Mouse (Mus musculus): ENCODE data around the gene Best2. TPM values are rescaled to one million over a fixed set of nuclear protein-coding genes. Genes with fewer than 3 reads are reported as not detected.

Best2 gene
- polyA plus RNA-seq, 1 experiment: not detected

DNA sequence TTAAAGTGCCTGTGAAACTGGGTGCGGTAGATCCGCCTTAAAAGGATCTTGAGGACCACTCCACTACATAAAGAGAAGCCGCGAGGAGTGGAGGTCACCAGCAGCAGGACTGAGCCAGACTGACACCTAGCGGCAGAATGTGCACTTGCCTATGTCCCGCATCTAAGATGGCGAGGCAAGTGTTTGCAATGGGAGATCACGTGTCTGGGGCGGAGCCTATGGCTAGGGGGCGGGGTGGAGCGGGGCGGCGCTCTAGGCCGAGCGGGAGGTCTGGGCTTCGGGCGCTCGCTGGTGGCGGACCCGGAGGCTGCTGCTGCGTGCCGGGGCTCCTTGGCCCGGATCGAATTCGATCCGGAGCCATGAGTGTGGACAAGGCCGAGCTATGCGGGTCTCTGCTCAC lies 24.0 kb downstream of the Best2 start, which contains the start of gene Hook2:
TSS of gene Hook2 (plus strand) at position 255 of the 400 bp plus-strand sequence.
- under 1% methylated on average over 28 of the region's 28 CpGs for WGBS
- Histone ChIP-seq H3K27ac (ENCODE audit: control insufficient read depth, insufficient read depth, low read depth, low read length, poor library complexity) (peak within 1 kb of the TSS; percentile 46), H3K4me3 (replicated peaks; ENCODE audit: control insufficient read depth, low read depth, low read length) (peak within 1 kb of the TSS; percentile 61), H3K4me1 (ENCODE audit: control insufficient read depth, insufficient read depth, low read length) (peaks cover 4% of the 10 kb centered on the region)
- peak; percentile 99 for TF ChIP-seq CTCF (IDR thresholded peaks at IDR 0.05; ENCODE audit: control insufficient read depth, insufficient read depth, low read length)
- peak; percentile 61; the same call in 1 of the 2 replicates for TF ChIP-seq POLR2A (IDR thresholded peaks at IDR 0.05; ENCODE audit: borderline replicate concordance, control insufficient read depth, low read depth, low read length)

- TF ChIP-seq POLR2A (IDR thresholded peaks at IDR 0.05; ENCODE audit: borderline replicate concordance, control insufficient read depth, low read depth, low read length): peak; percentile 26; the same call in 1 of the 2 replicates
- peak; percentile 93 for TF ChIP-seq CTCF (IDR thresholded peaks at IDR 0.05; ENCODE audit: control insufficient read depth, insufficient read depth, low read length)
- H3K4me1 ChIP-seq (ENCODE audit: control insufficient read depth, insufficient read depth, low read length): peaks cover 4% of the 10 kb centered on the region
- peak overlapping the region; percentile 25 for H3K4me3 ChIP-seq (replicated peaks; ENCODE audit: control insufficient read depth, low read depth, low read length)
- H3K27ac ChIP-seq (ENCODE audit: control insufficient read depth, insufficient read depth, low read depth, low read length, poor library complexity): peak overlapping the region; percentile 46; the same call in 1 of the 2 replicates
- WGBS: under 1% methylated on average over 15 of the region's 15 CpGs
Measured at GRCm38 (mm10) chr8:84989810-84990209, 24.5 kb downstream of the Best2 start.

DNA sequence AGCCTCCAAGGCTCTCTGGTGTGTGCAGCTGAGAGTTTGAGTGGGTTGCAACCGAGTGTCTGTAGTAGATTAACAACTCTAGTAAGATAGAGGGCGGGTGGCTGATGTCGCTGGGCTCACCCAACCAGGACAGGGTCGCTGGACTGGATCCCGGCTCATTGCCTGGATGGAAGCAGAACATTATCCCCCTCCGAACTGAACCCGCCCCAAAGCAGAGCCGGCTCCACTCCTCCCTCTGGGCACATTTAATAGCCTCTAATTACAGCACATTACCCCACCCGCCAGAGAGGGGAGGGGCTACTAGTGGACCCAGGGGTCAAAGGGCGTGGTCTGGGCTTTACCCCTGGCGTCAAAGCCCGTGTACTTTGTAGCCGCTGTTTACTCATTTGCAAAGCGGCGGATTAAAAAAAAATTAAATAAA lies 25.0 kb downstream of the Best2 start:
- H3K4me1 ChIP-seq (ENCODE audit: control insufficient read depth, insufficient read depth, low read length): peaks cover 4% of the 10 kb centered on the region
- peak overlapping the region; percentile 12; the same call in 1 of the 2 replicates for H3K27ac ChIP-seq (ENCODE audit: control insufficient read depth, insufficient read depth, low read depth, low read length, poor library complexity)
- WGBS: 25% methylated on average over 15 of the region's 15 CpGs
- TF ChIP-seq POLR2A (IDR thresholded peaks at IDR 0.05; ENCODE audit: borderline replicate concordance, control insufficient read depth, low read depth, low read length) (no peak), CTCF (IDR thresholded peaks at IDR 0.05; ENCODE audit: control insufficient read depth, insufficient read depth, low read length) (no peak)
- no peak overlapping the region for H3K4me3 ChIP-seq (replicated peaks; ENCODE audit: control insufficient read depth, low read depth, low read length)

- WGBS: 86% methylated on average over 2 of the region's 2 CpGs
- Histone ChIP-seq H3K4me3 (replicated peaks; ENCODE audit: control insufficient read depth, low read depth, low read length) (no peak overlapping the region), H3K4me1 (ENCODE audit: control insufficient read depth, insufficient read depth, low read length) (peaks cover 6% of the 10 kb centered on the region), H3K27ac (ENCODE audit: control insufficient read depth, insufficient read depth, low read depth, low read length, poor library complexity) (no peak overlapping the region)
- TF ChIP-seq POLR2A (IDR thresholded peaks at IDR 0.05; ENCODE audit: borderline replicate concordance, control insufficient read depth, low read depth, low read length) (no peak), CTCF (IDR thresholded peaks at IDR 0.05; ENCODE audit: control insufficient read depth, insufficient read depth, low read length) (no peak)
Measured at GRCm38 (mm10) chr8:84987903-84988302, 26.4 kb downstream of the Best2 start.

DNA sequence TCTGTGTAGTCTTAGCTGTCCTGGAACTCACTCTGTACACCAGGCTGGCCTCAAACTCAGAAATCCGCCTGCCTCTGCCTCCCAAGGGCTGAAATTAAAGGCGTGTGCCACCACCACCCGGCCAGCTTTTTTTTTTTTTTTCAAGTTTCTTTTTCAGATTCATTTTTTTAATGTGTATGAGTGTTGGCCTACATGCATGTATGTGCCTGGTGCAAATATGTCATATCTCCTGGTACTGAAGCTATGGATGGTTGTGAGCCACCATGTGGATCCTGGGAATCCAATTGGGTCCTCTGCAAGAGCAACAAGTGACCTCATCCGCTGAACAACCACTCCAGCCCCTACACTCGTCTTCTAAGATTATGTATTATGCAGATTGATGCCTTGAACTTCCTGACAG lies 26.9 kb downstream of the Best2 start:
- H3K4me3 ChIP-seq (replicated peaks; ENCODE audit: control insufficient read depth, low read depth, low read length): no peak overlapping the region
- TF ChIP-seq POLR2A (IDR thresholded peaks at IDR 0.05; ENCODE audit: borderline replicate concordance, control insufficient read depth, low read depth, low read length) (no peak), CTCF (IDR thresholded peaks at IDR 0.05; ENCODE audit: control insufficient read depth, insufficient read depth, low read length) (no peak)
- 72% methylated on average over 5 of the region's 5 CpGs for WGBS
- H3K27ac ChIP-seq (ENCODE audit: control insufficient read depth, insufficient read depth, low read depth, low read length, poor library complexity): no peak overlapping the region
- peaks cover 11% of the 10 kb centered on the region for H3K4me1 ChIP-seq (ENCODE audit: control insufficient read depth, insufficient read depth, low read length)

- peak overlapping the region; percentile 88 for H3K27ac ChIP-seq (ENCODE audit: control insufficient read depth, insufficient read depth, low read depth, low read length, poor library complexity)
- WGBS: 24% methylated on average over 8 of the region's 8 CpGs
- no peak for TF ChIP-seq CTCF (IDR thresholded peaks at IDR 0.05; ENCODE audit: control insufficient read depth, insufficient read depth, low read length)
- peak overlapping the region; percentile 64 for H3K4me3 ChIP-seq (replicated peaks; ENCODE audit: control insufficient read depth, low read depth, low read length)
- peaks cover 15% of the 10 kb centered on the region for H3K4me1 ChIP-seq (ENCODE audit: control insufficient read depth, insufficient read depth, low read length)
Measured at GRCm38 (mm10) chr8:84986379-84986945, 27.9 kb downstream of the Best2 start.

- Histone ChIP-seq H3K4me3 (replicated peaks; ENCODE audit: control insufficient read depth, low read depth, low read length) (peak overlapping the region; percentile 64), H3K27ac (ENCODE audit: control insufficient read depth, insufficient read depth, low read depth, low read length, poor library complexity) (peak overlapping the region; percentile 88), H3K4me1 (ENCODE audit: control insufficient read depth, insufficient read depth, low read length) (peaks cover 18% of the 10 kb centered on the region)
- WGBS: under 1% methylated on average over 53 of the region's 53 CpGs
- TF ChIP-seq POLR2A (IDR thresholded peaks at IDR 0.05; ENCODE audit: borderline replicate concordance, control insufficient read depth, low read depth, low read length) (peak; percentile 48; the same call in 1 of the 2 replicates), CTCF (IDR thresholded peaks at IDR 0.05; ENCODE audit: control insufficient read depth, insufficient read depth, low read length) (no peak; the same call in 1 of the 2 replicates)
Measured at GRCm38 (mm10) chr8:84985684-84986378, 28.5 kb downstream of the Best2 start.

GRCm38 (mm10) chr8:84985049-84985683 lies 29.2 kb downstream of the Best2 start:
- Histone ChIP-seq H3K4me3 (replicated peaks; ENCODE audit: control insufficient read depth, low read depth, low read length) (peak overlapping the region; percentile 64), H3K27ac (ENCODE audit: control insufficient read depth, insufficient read depth, low read depth, low read length, poor library complexity) (peak overlapping the region; percentile 88), H3K4me1 (ENCODE audit: control insufficient read depth, insufficient read depth, low read length) (peaks cover 16% of the 10 kb centered on the region)
- WGBS: 2% methylated on average over 23 of the region's 23 CpGs
- TF ChIP-seq CTCF (IDR thresholded peaks at IDR 0.05; ENCODE audit: control insufficient read depth, insufficient read depth, low read length): no peak
- TF ChIP-seq POLR2A (IDR thresholded peaks at IDR 0.05; ENCODE audit: borderline replicate concordance, control insufficient read depth, low read depth, low read length): no peak
